Mouse (Mus musculus) lung, postnatal 0 days (tissue): ENCODE data around the gene Arfip2. TPM values are rescaled to one million over a fixed set of nuclear protein-coding genes. Genes with fewer than 3 reads are reported as not detected.

Experiments
- ATAC-seq: fragments of 200-750 bp; cut with Nextera tagmentation; 2 replicates; pipeline ENCODE4 v1.8.0; 2017; ENCODE audit warnings: moderate library complexity
- DNase-seq: peaks from one replicate; pipeline ENCODE4 v3.0.0-alpha.2; 2016; ENCODE audit warnings: low spot score
- H3K27ac ChIP-seq: fragments of 300-500 bp; sonication (generic); 2 replicates; pipeline ENCODE4 v1.5.1; 2014; ENCODE audit warnings: antibody characterized with exemption, mild to moderate bottlenecking, low read length, mixed read lengths
- H3K27me3 ChIP-seq: fragments of 300-500 bp; sonication (generic); replicated peaks from 2 replicates; pipeline ENCODE4 v1.6.1; 2014; ENCODE audit warnings: low read length, mixed read lengths; ENCODE audit not compliant: insufficient read depth
- H3K36me3 ChIP-seq: fragments of 300-500 bp; sonication (generic); 2 replicates; pipeline ENCODE4 v1.6.1; 2014; ENCODE audit warnings: low read length, mixed read lengths; ENCODE audit not compliant: insufficient read depth
- H3K4me1 ChIP-seq: fragments of 300-500 bp; sonication (generic); 2 replicates; pipeline ENCODE4 v1.6.1; 2014; ENCODE audit warnings: antibody characterized with exemption, low read depth, low read length, mixed read lengths; ENCODE audit not compliant: insufficient read depth
- H3K4me2 ChIP-seq: fragments of 300-500 bp; sonication (generic); replicated peaks from 2 replicates; pipeline ENCODE4 v1.6.1; 2014; ENCODE audit warnings: low read depth, mild to moderate bottlenecking, low read length, moderate library complexity, mixed read lengths
- H3K4me3 ChIP-seq: fragments of 300-500 bp; sonication (generic); 2 replicates; pipeline ENCODE4 v1.5.1; 2014; ENCODE audit warnings: low read depth, low read length
- H3K9ac ChIP-seq: fragments of 300-500 bp; sonication (generic); replicated peaks from 2 replicates; pipeline ENCODE4 v1.6.1; 2014; ENCODE audit warnings: low read depth, mild to moderate bottlenecking
- H3K9me3 ChIP-seq: fragments of 300-500 bp; sonication (generic); 2 replicates; pipeline ENCODE4 v1.6.1; 2016; ENCODE audit warnings: low read length, mixed read lengths
- CTCF ChIP-seq: IDR thresholded peaks from 2 replicates; pipeline ENCODE4 v1.5.1; 2016; ENCODE audit warnings: antibody characterized with exemption, mild to moderate bottlenecking
- EP300 ChIP-seq: IDR thresholded peaks from 2 replicates; pipeline ENCODE4 v1.6.1; 2016; ENCODE audit warnings: antibody characterized with exemption, mild to moderate bottlenecking, control low read depth
- WGBS: fragments of 180-500 bp; shearing (Covaris S2); extraction: QIAGEN DNeasy Blood & Tissue Kit; methylation state at CpG from one replicate; pipeline ENCODE4 v1.1.7; 2014; 5-methylcytosine and 5-hydroxymethylcytosine counted together
- polyA plus RNA-seq: library from polyadenylated mRNA; unstranded; fragments of >200 nt; fragmentation: Nextera tagmentation; extraction: Ambion mirVana; gene quantifications from 2 replicates; pipeline ENCODE4 v1.2.1, GENCODE M21; 2015

The Arfip2 gene
- polyA plus RNA-seq, 1 experiment from 2014 or later, result 52.7 TPM

DNA sequence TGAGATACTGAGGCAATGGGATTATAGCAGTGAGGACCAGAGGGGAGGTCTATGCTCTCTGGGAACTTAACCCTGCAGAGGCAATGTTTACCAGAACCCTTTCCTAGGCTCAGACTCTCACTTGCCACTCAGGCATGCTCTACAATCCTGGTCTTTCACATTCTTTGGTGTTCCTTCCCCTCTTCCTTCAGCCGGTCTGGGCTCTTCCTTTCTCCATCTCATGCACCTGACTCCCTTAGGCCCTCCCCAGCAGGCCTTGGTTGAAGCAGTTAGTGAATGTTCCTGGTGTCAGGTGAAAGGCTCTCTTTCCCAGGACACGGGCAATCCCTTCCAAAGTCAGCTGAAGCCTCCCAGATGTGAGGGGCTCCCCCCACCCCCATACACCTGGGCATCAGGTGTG lies 460 bp downstream of the Arfip2 start, which contains the start of gene Timm10b:
TSS of gene Timm10b (plus strand) at position 301 of the 400 bp plus-strand sequence.
- Histone ChIP-seq H3K27me3 (no peaks in the 10 kb centered on the region), H3K27ac (peak within 1 kb of the TSS; percentile 91), H3K9me3 (no peaks in the 10 kb centered on the region), H3K36me3 (0 out of 2 replicates have a peak, but pooled peaks cover 7% of the 10 kb centered on the region), H3K9ac (peak within 1 kb of the TSS; percentile 63), H3K4me3 (peak within 1 kb of the TSS; percentile 65), H3K4me2 (peak within 1 kb of the TSS; percentile 86), H3K4me1 (peaks cover 20% of the 10 kb centered on the region; the same call in 1 of the 2 replicates)
- no peak for TF ChIP-seq CTCF
- TF ChIP-seq EP300, result no peak
- DNase-seq (no peak), ATAC-seq (no peak; the same call in 1 of the 2 replicates)
- WGBS, result 3% methylated on average over 2 of the region's 2 CpGs

DNA sequence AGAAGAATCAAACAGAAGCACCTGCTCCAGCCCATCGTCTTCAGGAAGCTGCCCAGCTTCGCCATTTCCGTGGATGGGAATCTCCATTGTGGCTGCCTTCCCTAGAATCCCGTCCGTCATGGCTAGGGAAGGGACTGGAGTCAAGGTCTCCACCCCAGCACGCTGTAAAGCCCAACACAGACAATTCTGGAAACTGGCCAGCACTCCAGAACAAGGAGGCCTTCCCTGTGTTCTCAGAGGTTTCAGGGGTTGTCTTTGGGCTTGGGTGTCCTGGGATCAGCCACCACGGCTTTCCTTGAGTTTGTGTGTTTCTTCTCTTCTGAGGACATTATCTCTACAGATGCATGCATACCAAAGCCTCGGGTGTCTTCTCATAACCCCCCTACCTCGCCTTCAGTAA lies 912 bp downstream of the Arfip2 start:
- 0 out of 2 replicates have a peak, but pooled peaks cover 7% of the 10 kb centered on the region for H3K36me3 ChIP-seq
- H3K4me2 ChIP-seq, result peak overlapping the region; percentile 86
- ATAC-seq (no peak), DNase-seq (no peak)
- WGBS, result 43% methylated on average over 9 of the region's 9 CpGs
- peaks cover 23% of the 10 kb centered on the region; the same call in 1 of the 2 replicates for H3K4me1 ChIP-seq
- TF ChIP-seq CTCF (no peak), EP300 (no peak)
- no peaks in the 10 kb centered on the region for H3K27me3 ChIP-seq
- no peaks in the 10 kb centered on the region for H3K9me3 ChIP-seq
- peak overlapping the region; percentile 65; the same call in 1 of the 2 replicates for H3K4me3 ChIP-seq
- no peak overlapping the region for H3K9ac ChIP-seq
- peak overlapping the region; percentile 81 for H3K27ac ChIP-seq

DNA sequence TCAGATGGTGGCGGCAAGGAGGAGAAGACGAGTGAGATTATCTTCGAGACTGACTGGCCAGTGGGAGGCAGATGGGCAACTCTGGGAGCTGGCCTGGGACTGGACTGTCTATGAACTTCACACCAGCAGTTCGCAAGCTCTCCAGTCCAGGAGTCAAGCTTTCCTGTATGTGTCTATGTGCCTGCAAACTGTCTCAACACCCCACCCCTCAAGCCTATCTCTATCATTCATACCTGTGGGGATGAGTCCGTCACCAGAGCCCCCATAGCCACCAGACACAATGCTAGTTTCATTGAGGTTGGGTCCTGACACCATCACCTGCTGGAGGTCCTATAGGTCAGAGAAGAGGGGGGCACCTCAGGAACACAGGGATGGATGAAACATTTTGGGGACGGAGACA lies 1.4 kb downstream of the Arfip2 start:
- ATAC-seq (no peak), DNase-seq (no peak)
- no peak overlapping the region for H3K4me3 ChIP-seq
- TF ChIP-seq CTCF (no peak), EP300 (no peak)
- H3K27ac ChIP-seq, result no peak overlapping the region
- H3K9ac ChIP-seq, result no peak overlapping the region
- H3K4me2 ChIP-seq, result no peak overlapping the region; the same call in 1 of the 2 replicates
- no peaks in the 10 kb centered on the region for H3K9me3 ChIP-seq
- WGBS, result 93% methylated on average over 6 of the region's 6 CpGs
- H3K4me1 ChIP-seq, result peaks cover 26% of the 10 kb centered on the region; the same call in 1 of the 2 replicates
- H3K27me3 ChIP-seq, result no peaks in the 10 kb centered on the region
- 0 out of 2 replicates have a peak, but pooled peaks cover 7% of the 10 kb centered on the region for H3K36me3 ChIP-seq

DNA sequence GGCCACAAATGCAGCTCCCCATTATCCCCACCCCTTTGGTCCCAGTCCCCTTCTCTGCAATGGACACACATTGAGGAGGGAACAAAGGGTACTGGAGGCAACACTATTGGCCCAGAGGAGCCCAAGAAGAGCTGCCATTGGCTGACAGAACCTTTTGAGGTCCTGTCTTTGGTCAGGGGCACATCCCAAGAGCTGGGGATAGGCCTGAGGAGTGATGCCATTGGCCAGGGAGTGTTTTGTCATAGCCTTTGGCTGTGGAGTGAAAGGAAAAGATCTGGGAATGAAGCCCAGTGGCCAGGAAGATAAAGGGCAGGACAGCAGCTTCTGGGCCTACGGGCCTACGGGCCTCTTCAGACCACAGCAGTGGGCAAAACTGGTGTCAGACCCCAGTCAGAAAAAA lies 4.5 kb downstream of the Arfip2 start:
- no peak overlapping the region for H3K4me2 ChIP-seq

DNA sequence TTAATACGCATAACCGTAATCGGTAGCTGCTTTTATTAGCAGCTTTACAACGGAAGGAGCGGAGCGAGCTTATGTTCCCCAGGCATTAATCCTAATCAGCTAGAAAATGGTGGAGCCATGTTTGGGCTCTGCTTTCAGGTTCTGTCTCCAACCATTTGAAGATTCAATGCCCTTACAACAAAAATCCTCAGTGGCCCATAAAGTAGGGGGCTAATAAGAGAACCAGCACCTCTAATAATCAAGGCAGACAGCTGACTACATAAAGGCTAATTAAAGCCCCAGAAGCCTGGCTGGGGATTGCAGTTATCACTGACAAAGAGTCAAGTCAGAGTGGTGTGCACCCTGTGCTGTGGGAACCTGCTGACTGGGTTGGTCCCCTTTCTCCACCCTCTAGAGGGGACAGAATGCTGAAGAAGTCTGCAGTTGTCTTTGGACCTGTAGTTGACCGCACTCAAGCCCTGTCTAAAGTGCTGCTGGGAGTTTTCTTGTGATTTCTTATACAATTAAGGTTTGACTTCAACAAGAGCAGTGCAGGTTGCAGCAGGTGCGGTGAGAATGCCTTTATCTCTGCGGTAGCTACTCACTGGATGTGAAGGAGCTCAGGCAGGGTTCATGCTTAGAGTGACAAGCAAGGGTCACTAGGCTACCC lies 5.8 kb downstream of the Arfip2 start:
- H3K4me3 ChIP-seq, result no peak overlapping the region

More for the DNA sequence above, 4.5 kb downstream of the Arfip2 start:
- H3K9ac ChIP-seq, result no peak overlapping the region
- TF ChIP-seq CTCF, result no peak
- no peak for TF ChIP-seq EP300
- H3K9me3 ChIP-seq, result no peaks in the 10 kb centered on the region
- H3K27me3 ChIP-seq, result no peaks in the 10 kb centered on the region
- 89% methylated on average over 2 of the region's 2 CpGs for WGBS
- ATAC-seq (no peak), DNase-seq (no peak)
- no peak overlapping the region for H3K4me3 ChIP-seq
- H3K36me3 ChIP-seq, result 0 out of 2 replicates have a peak, but pooled peaks cover 7% of the 10 kb centered on the region
- H3K4me1 ChIP-seq, result peaks cover 18% of the 10 kb centered on the region; the same call in 1 of the 2 replicates
- H3K27ac ChIP-seq, result no peak overlapping the region

DNA sequence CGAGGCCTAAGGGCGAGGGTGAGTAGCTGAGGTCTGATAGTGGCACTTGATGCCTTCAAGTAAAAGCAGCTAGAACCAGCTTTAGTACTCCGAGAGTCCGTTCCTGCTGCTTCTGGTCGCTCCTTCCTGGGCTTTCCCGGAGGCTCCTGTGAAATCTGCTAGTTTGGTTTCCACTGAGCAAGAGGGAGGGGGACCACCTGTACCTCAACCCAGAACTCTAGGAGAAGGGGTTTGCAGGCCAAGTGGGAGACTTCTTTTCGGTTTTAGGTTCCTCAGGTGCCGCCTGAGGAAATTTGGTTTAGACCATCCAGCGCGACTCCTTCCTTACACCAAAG lies 6.4 kb downstream of the Arfip2 start:
- ATAC-seq (no peak), DNase-seq (no peak)
- H3K9me3 ChIP-seq, result no peaks in the 10 kb centered on the region
- H3K4me1 ChIP-seq, result peaks cover 21% of the 10 kb centered on the region; the same call in 1 of the 2 replicates
- 0 out of 2 replicates have a peak, but pooled peaks cover 7% of the 10 kb centered on the region for H3K36me3 ChIP-seq
- peak overlapping the region; percentile 92 for H3K4me3 ChIP-seq
- TF ChIP-seq EP300, result no peak
- no peak for TF ChIP-seq CTCF
- H3K27ac ChIP-seq, result peak overlapping the region; percentile 89
- WGBS, result 5% methylated on average over 10 of the region's 10 CpGs
- peak overlapping the region; percentile 79 for H3K4me2 ChIP-seq
- H3K27me3 ChIP-seq, result no peaks in the 10 kb centered on the region
- peak overlapping the region; percentile 70 for H3K9ac ChIP-seq

More for the DNA sequence above, 5.8 kb downstream of the Arfip2 start:
- no peak for ATAC-seq
- DNase-seq, result no peak
- Histone ChIP-seq H3K4me1 (peaks cover 17% of the 10 kb centered on the region; the same call in 1 of the 2 replicates), H3K9ac (no peak overlapping the region), H3K27me3 (no peaks in the 10 kb centered on the region), H3K4me2 (peak overlapping the region; percentile 79; the same call in 1 of the 2 replicates), H3K9me3 (no peaks in the 10 kb centered on the region), H3K27ac (no peak overlapping the region; the same call in 1 of the 2 replicates), H3K36me3 (0 out of 2 replicates have a peak, but pooled peaks cover 7% of the 10 kb centered on the region)
- TF ChIP-seq EP300 (no peak), CTCF (no peak)
- 53% methylated on average over 9 of the region's 9 CpGs for WGBS
